Mouse (Mus musculus): ENCODE results near the gene Focad. TPM values are rescaled to one million over a fixed set of nuclear protein-coding genes. Genes with fewer than 3 reads are reported as not detected.

Focad gene
- polyA plus RNA-seq, 1 experiment, result 10.3 TPM

GRCm38 (mm10) chr4:88336753-88337152, 242.3 kb downstream of the Focad start:
- no peaks in the 10 kb centered on the region for H3K36me3 ChIP-seq (ENCODE audit: control insufficient read depth, insufficient read depth)
- H3K79me2 ChIP-seq (ENCODE audit: control insufficient read depth, insufficient read depth), result no peaks in the 10 kb centered on the region
- H3K4me3 ChIP-seq (ENCODE audit: insufficient read depth, poor library complexity, severe bottlenecking), result no peak overlapping the region
- H3ac ChIP-seq (ENCODE audit: control insufficient read depth, insufficient read length, low read depth), result no peak overlapping the region
- H3K79me3 ChIP-seq (ENCODE audit: low read depth), result no peaks in the 10 kb centered on the region
- TF ChIP-seq USF1 (IDR thresholded peaks at IDR 0.05; ENCODE audit: low read depth) (no peak), MAX (IDR thresholded peaks at IDR 0.05) (no peak), CTCF (IDR thresholded peaks at IDR 0.05; ENCODE audit: control insufficient read depth, insufficient read depth, insufficient read length) (no peak), MYOG (IDR thresholded peaks at IDR 0.05; ENCODE audit: control insufficient read depth, extremely low read depth, insufficient read length) (no peak), FOSL1 (IDR thresholded peaks at IDR 0.05; ENCODE audit: insufficient read depth, low read length, poor library complexity, severe bottlenecking) (no peak), CEBPB (IDR thresholded peaks at IDR 0.05; ENCODE audit: low read depth) (no peak), MYOD1 (IDR thresholded peaks at IDR 0.05; ENCODE audit: control insufficient read depth, insufficient read length, low read depth) (no peak)
- H3K27me3 ChIP-seq (ENCODE audit: control insufficient read depth, insufficient read depth, insufficient read length), result no peaks in the 10 kb centered on the region

GRCm38 (mm10) chr4:88337365-88337764, 242.9 kb downstream of the Focad start:
- H3ac ChIP-seq (ENCODE audit: control insufficient read depth, insufficient read length, low read depth), result no peak overlapping the region
- H3K4me3 ChIP-seq (ENCODE audit: insufficient read depth, poor library complexity, severe bottlenecking), result no peak overlapping the region
- H3K79me3 ChIP-seq (ENCODE audit: low read depth), result no peaks in the 10 kb centered on the region
- no peaks in the 10 kb centered on the region for H3K36me3 ChIP-seq (ENCODE audit: control insufficient read depth, insufficient read depth)
- TF ChIP-seq MYOD1 (IDR thresholded peaks at IDR 0.05; ENCODE audit: control insufficient read depth, insufficient read length, low read depth) (no peak), FOSL1 (IDR thresholded peaks at IDR 0.05; ENCODE audit: insufficient read depth, low read length, poor library complexity, severe bottlenecking) (no peak), USF1 (IDR thresholded peaks at IDR 0.05; ENCODE audit: low read depth) (no peak), CEBPB (IDR thresholded peaks at IDR 0.05; ENCODE audit: low read depth) (peak; percentile 6), MAX (IDR thresholded peaks at IDR 0.05) (no peak), CTCF (IDR thresholded peaks at IDR 0.05; ENCODE audit: control insufficient read depth, insufficient read depth, insufficient read length) (no peak), MYOG (IDR thresholded peaks at IDR 0.05; ENCODE audit: control insufficient read depth, extremely low read depth, insufficient read length) (no peak)
- no peaks in the 10 kb centered on the region for H3K27me3 ChIP-seq (ENCODE audit: control insufficient read depth, insufficient read depth, insufficient read length)
- H3K79me2 ChIP-seq (ENCODE audit: control insufficient read depth, insufficient read depth), result no peaks in the 10 kb centered on the region

GRCm38 (mm10) chr4:88338130-88338529, 243.7 kb downstream of the Focad start:
- H3ac ChIP-seq (ENCODE audit: control insufficient read depth, insufficient read length, low read depth), result no peak overlapping the region
- H3K27me3 ChIP-seq (ENCODE audit: control insufficient read depth, insufficient read depth, insufficient read length), result no peaks in the 10 kb centered on the region
- H3K36me3 ChIP-seq (ENCODE audit: control insufficient read depth, insufficient read depth), result no peaks in the 10 kb centered on the region
- TF ChIP-seq USF1 (IDR thresholded peaks at IDR 0.05; ENCODE audit: low read depth), result no peak
- no peak for TF ChIP-seq MYOD1 (IDR thresholded peaks at IDR 0.05; ENCODE audit: control insufficient read depth, insufficient read length, low read depth)
- TF ChIP-seq FOSL1 (IDR thresholded peaks at IDR 0.05; ENCODE audit: insufficient read depth, low read length, poor library complexity, severe bottlenecking), result no peak
- TF ChIP-seq CTCF (IDR thresholded peaks at IDR 0.05; ENCODE audit: control insufficient read depth, insufficient read depth, insufficient read length), result no peak
- no peak for TF ChIP-seq MAX (IDR thresholded peaks at IDR 0.05)
- TF ChIP-seq MYOG (IDR thresholded peaks at IDR 0.05; ENCODE audit: control insufficient read depth, extremely low read depth, insufficient read length), result no peak
- no peak for TF ChIP-seq CEBPB (IDR thresholded peaks at IDR 0.05; ENCODE audit: low read depth)
- no peaks in the 10 kb centered on the region for H3K79me3 ChIP-seq (ENCODE audit: low read depth)
- H3K79me2 ChIP-seq (ENCODE audit: control insufficient read depth, insufficient read depth), result no peaks in the 10 kb centered on the region
- H3K4me3 ChIP-seq (ENCODE audit: insufficient read depth, poor library complexity, severe bottlenecking), result no peak overlapping the region

- Histone ChIP-seq H3K27me3 (ENCODE audit: control insufficient read depth, insufficient read depth, insufficient read length) (no peaks in the 10 kb centered on the region), H3K79me2 (ENCODE audit: control insufficient read depth, insufficient read depth) (no peaks in the 10 kb centered on the region), H3K4me3 (ENCODE audit: insufficient read depth, poor library complexity, severe bottlenecking) (no peak overlapping the region), H3K36me3 (ENCODE audit: control insufficient read depth, insufficient read depth) (no peaks in the 10 kb centered on the region), H3K79me3 (ENCODE audit: low read depth) (no peaks in the 10 kb centered on the region), H3ac (ENCODE audit: control insufficient read depth, insufficient read length, low read depth) (no peak overlapping the region)
- no peak for TF ChIP-seq CEBPB (IDR thresholded peaks at IDR 0.05; ENCODE audit: low read depth)
- no peak for TF ChIP-seq CTCF (IDR thresholded peaks at IDR 0.05; ENCODE audit: control insufficient read depth, insufficient read depth, insufficient read length)
- no peak for TF ChIP-seq MYOG (IDR thresholded peaks at IDR 0.05; ENCODE audit: control insufficient read depth, extremely low read depth, insufficient read length)
- no peak for TF ChIP-seq MAX (IDR thresholded peaks at IDR 0.05)
- no peak for TF ChIP-seq USF1 (IDR thresholded peaks at IDR 0.05; ENCODE audit: low read depth)
- TF ChIP-seq MYOD1 (IDR thresholded peaks at IDR 0.05; ENCODE audit: control insufficient read depth, insufficient read length, low read depth), result no peak
- no peak for TF ChIP-seq FOSL1 (IDR thresholded peaks at IDR 0.05; ENCODE audit: insufficient read depth, low read length, poor library complexity, severe bottlenecking)
These were observed 250.0 kb downstream of the Focad start for GRCm38 (mm10) chr4:88344468-88344867.

GRCm38 (mm10) chr4:88345065-88345464, 250.6 kb downstream of the Focad start:
- no peaks in the 10 kb centered on the region for H3K27me3 ChIP-seq (ENCODE audit: control insufficient read depth, insufficient read depth, insufficient read length)
- no peaks in the 10 kb centered on the region for H3K36me3 ChIP-seq (ENCODE audit: control insufficient read depth, insufficient read depth)
- H3K4me3 ChIP-seq (ENCODE audit: insufficient read depth, poor library complexity, severe bottlenecking), result no peak overlapping the region
- no peaks in the 10 kb centered on the region for H3K79me3 ChIP-seq (ENCODE audit: low read depth)
- H3ac ChIP-seq (ENCODE audit: control insufficient read depth, insufficient read length, low read depth), result no peak overlapping the region
- no peak for TF ChIP-seq MYOD1 (IDR thresholded peaks at IDR 0.05; ENCODE audit: control insufficient read depth, insufficient read length, low read depth)
- TF ChIP-seq MAX (IDR thresholded peaks at IDR 0.05), result no peak
- no peak for TF ChIP-seq FOSL1 (IDR thresholded peaks at IDR 0.05; ENCODE audit: insufficient read depth, low read length, poor library complexity, severe bottlenecking)
- no peak for TF ChIP-seq MYOG (IDR thresholded peaks at IDR 0.05; ENCODE audit: control insufficient read depth, extremely low read depth, insufficient read length)
- no peak for TF ChIP-seq CTCF (IDR thresholded peaks at IDR 0.05; ENCODE audit: control insufficient read depth, insufficient read depth, insufficient read length)
- TF ChIP-seq CEBPB (IDR thresholded peaks at IDR 0.05; ENCODE audit: low read depth), result no peak
- TF ChIP-seq USF1 (IDR thresholded peaks at IDR 0.05; ENCODE audit: low read depth), result no peak
- H3K79me2 ChIP-seq (ENCODE audit: control insufficient read depth, insufficient read depth), result no peaks in the 10 kb centered on the region

GRCm38 (mm10) chr4:88345938-88346337, 251.5 kb downstream of the Focad start:
- Histone ChIP-seq H3K27me3 (ENCODE audit: control insufficient read depth, insufficient read depth, insufficient read length) (no peaks in the 10 kb centered on the region), H3ac (ENCODE audit: control insufficient read depth, insufficient read length, low read depth) (no peak overlapping the region), H3K4me3 (ENCODE audit: insufficient read depth, poor library complexity, severe bottlenecking) (no peak overlapping the region), H3K79me2 (ENCODE audit: control insufficient read depth, insufficient read depth) (no peaks in the 10 kb centered on the region), H3K36me3 (ENCODE audit: control insufficient read depth, insufficient read depth) (no peaks in the 10 kb centered on the region), H3K79me3 (ENCODE audit: low read depth) (no peaks in the 10 kb centered on the region)
- no peak for TF ChIP-seq MYOD1 (IDR thresholded peaks at IDR 0.05; ENCODE audit: control insufficient read depth, insufficient read length, low read depth)
- no peak for TF ChIP-seq MAX (IDR thresholded peaks at IDR 0.05)
- no peak for TF ChIP-seq FOSL1 (IDR thresholded peaks at IDR 0.05; ENCODE audit: insufficient read depth, low read length, poor library complexity, severe bottlenecking)
- TF ChIP-seq CEBPB (IDR thresholded peaks at IDR 0.05; ENCODE audit: low read depth), result no peak
- TF ChIP-seq USF1 (IDR thresholded peaks at IDR 0.05; ENCODE audit: low read depth), result no peak
- TF ChIP-seq MYOG (IDR thresholded peaks at IDR 0.05; ENCODE audit: control insufficient read depth, extremely low read depth, insufficient read length), result no peak
- TF ChIP-seq CTCF (IDR thresholded peaks at IDR 0.05; ENCODE audit: control insufficient read depth, insufficient read depth, insufficient read length), result no peak
